In the genomic region with DNA sequence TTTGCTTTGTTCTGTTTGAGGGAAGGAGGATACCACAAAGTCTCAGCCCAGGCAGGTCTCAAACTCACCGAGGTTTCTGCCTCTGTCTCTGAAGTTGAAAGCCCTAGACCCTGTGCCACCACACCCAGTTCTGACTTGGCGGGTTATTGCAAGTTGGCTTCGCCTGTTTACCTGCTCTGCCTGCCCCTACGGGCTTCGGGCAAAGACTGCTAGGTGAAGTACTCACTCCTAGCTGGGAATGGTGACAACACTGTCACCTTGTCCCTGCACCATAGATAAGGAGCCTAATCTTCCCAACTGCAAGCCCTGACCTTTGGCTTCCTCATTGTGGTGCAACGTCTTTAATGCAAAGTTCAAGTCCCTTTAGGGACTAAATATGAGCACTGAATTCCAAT, we compare ENCODE assay signal across 8 mouse cellular contexts. TPM values are rescaled to one million over a fixed set of nuclear protein-coding genes. Genes with fewer than 3 reads are reported as not detected.
DNase-seq lines count a peak whose midpoint lies in the region; ATAC-seq lines count a peak whose summit lies in the region.

No protein-coding gene starts in this region.

- no peaks in the 10 kb centered on the region for H3K9me3 ChIP-seq in lung, embryonic 15.5 days
- H3K9me3 ChIP-seq in hindbrain, embryonic 13.5 days = no peaks in the 10 kb centered on the region
- no peaks in the 10 kb centered on the region for H3K9me3 ChIP-seq in midbrain, embryonic 15.5 days

- DNase-seq in lung, postnatal 4 days = no peak
- peak; percentile 56 for DNase-seq in c-Kit-negative CD71-positive TER-119-positive erythroid progenitor cells, embryonic 14.5 days (ENCODE audit: low read depth, low spot score)
- no peak for DNase-seq in layer of hippocampus, postnatal 14 days (ENCODE audit: low spot score in 2 of 2)
- DNase-seq in ovary, postnatal 10 days (ENCODE audit: low spot score) = no peak
- no peak for DNase-seq in layer of hippocampus, postnatal 25 days (ENCODE audit: extremely low spot score in 1 of 2, low spot score in 1 of 2)

- no peak overlapping the region for H3K27ac ChIP-seq in lung, embryonic 15.5 days
- no peak overlapping the region for H3K27ac ChIP-seq in hindbrain, embryonic 13.5 days
- no peak overlapping the region for H3K27ac ChIP-seq in midbrain, embryonic 15.5 days

- ATAC-seq in lung, embryonic 15.5 days (ENCODE audit: borderline replicate concordance, extremely low read depth, low FRiP score, low TSS enrichment) = 0 out of 2 replicates have a peak, but pooled peaks have one; percentile 25
- no peak for ATAC-seq in hindbrain, embryonic 13.5 days (ENCODE audit: low FRiP score)
- ATAC-seq in midbrain, embryonic 15.5 days (replicated peaks) = no peak; the same call in 1 of the 2 replicates

- H3K36me3 ChIP-seq in lung, embryonic 15.5 days = peaks cover 24% of the 10 kb centered on the region
- H3K36me3 ChIP-seq in hindbrain, embryonic 13.5 days = peaks cover 32% of the 10 kb centered on the region
- peaks cover 11% of the 10 kb centered on the region; the same call in 1 of the 2 replicates for H3K36me3 ChIP-seq in midbrain, embryonic 15.5 days (replicated peaks)

- H3K4me3 ChIP-seq in lung, embryonic 15.5 days = peak overlapping the region; percentile 46; the same call in 1 of the 2 replicates
- H3K4me3 ChIP-seq in hindbrain, embryonic 13.5 days = peak overlapping the region; percentile 47; the same call in 1 of the 2 replicates
- 0 out of 2 replicates have a peak overlapping the region, but pooled peaks have one; percentile 46 for H3K4me3 ChIP-seq in midbrain, embryonic 15.5 days

- WGBS in lung, embryonic 15.5 days = 48% methylated on average over 6 of the region's 6 CpGs
- 70% methylated on average over 6 of the region's 6 CpGs for WGBS in hindbrain, embryonic 13.5 days
- WGBS in midbrain, embryonic 15.5 days = 70% methylated on average over 6 of the region's 6 CpGs

- no peak overlapping the region for H3K9ac ChIP-seq in lung, embryonic 15.5 days
- no peak overlapping the region for H3K9ac ChIP-seq in hindbrain, embryonic 13.5 days
- 0 out of 2 replicates have a peak overlapping the region, but pooled peaks have one; percentile 49 for H3K9ac ChIP-seq in midbrain, embryonic 15.5 days

- peak overlapping the region; percentile 87 for H3K4me2 ChIP-seq in lung, embryonic 15.5 days
- H3K4me2 ChIP-seq in hindbrain, embryonic 13.5 days = peak overlapping the region; percentile 71; the same call in 1 of the 2 replicates
- H3K4me2 ChIP-seq in midbrain, embryonic 15.5 days = peak overlapping the region; percentile 66

- peaks cover 16% of the 10 kb centered on the region for H3K4me1 ChIP-seq in lung, embryonic 15.5 days
- peaks cover 26% of the 10 kb centered on the region for H3K4me1 ChIP-seq in hindbrain, embryonic 13.5 days (replicated peaks)
- peaks cover 20% of the 10 kb centered on the region for H3K4me1 ChIP-seq in midbrain, embryonic 15.5 days

- peaks cover 8% of the 10 kb centered on the region; the same call in 1 of the 2 replicates for H3K27me3 ChIP-seq in lung, embryonic 15.5 days
- 0 out of 2 replicates have a peak, but pooled peaks cover 8% of the 10 kb centered on the region for H3K27me3 ChIP-seq in hindbrain, embryonic 13.5 days
- no peaks in the 10 kb centered on the region for H3K27me3 ChIP-seq in midbrain, embryonic 15.5 days (replicated peaks)

RNA-seq across cellular contexts. Expression of a gene that starts 0.5 kb away (rescaled TPM):
- polyA plus RNA-seq in lung, embryonic 15.5 days (2015; fragmentation: Nextera tagmentation; extraction: Ambion mirVana) = 4.1 and 5.1 TPM in 2 replicates
- 15.7 and 20.4 TPM in 2 replicates for polyA plus RNA-seq in hindbrain, embryonic 13.5 days (2015; fragmentation: Nextera tagmentation; extraction: Ambion mirVana)
- 29.3 and 32.9 TPM in 2 replicates for polyA plus RNA-seq in midbrain, embryonic 15.5 days (2015; fragmentation: Nextera tagmentation; extraction: Ambion mirVana)
- 10 to 100 TPM; 39.0 to 42.3 TPM for total RNA-seq in layer of hippocampus, postnatal 14 days (2021)
- total RNA-seq in layer of hippocampus, postnatal 25 days (2021) = 10 to 100 TPM; 47.2 to 56.6 TPM

RNA-seq across cellular contexts. Expression of a gene that starts 5.3 kb away (rescaled TPM):
- 234 and 238 TPM in 2 replicates for polyA plus RNA-seq in lung, embryonic 15.5 days (2015; fragmentation: Nextera tagmentation; extraction: Ambion mirVana)
- 198 and 215 TPM in 2 replicates for polyA plus RNA-seq in hindbrain, embryonic 13.5 days (2015; fragmentation: Nextera tagmentation; extraction: Ambion mirVana)
- 150 and 184 TPM in 2 replicates for polyA plus RNA-seq in midbrain, embryonic 15.5 days (2015; fragmentation: Nextera tagmentation; extraction: Ambion mirVana)
- total RNA-seq in layer of hippocampus, postnatal 14 days (2021) = 10 to 100 TPM; 48.3 to 51.6 TPM
- total RNA-seq in layer of hippocampus, postnatal 25 days (2021) = 10 to 100 TPM; 47.9 to 55.6 TPM

RNA-seq across cellular contexts. Expression of a gene that starts 5.9 kb away (rescaled TPM):
- polyA plus RNA-seq in lung, embryonic 15.5 days (2015; fragmentation: Nextera tagmentation; extraction: Ambion mirVana) = 14.5 and 16.0 TPM in 2 replicates
- polyA plus RNA-seq in hindbrain, embryonic 13.5 days (2015; fragmentation: Nextera tagmentation; extraction: Ambion mirVana) = 18.8 and 20.8 TPM in 2 replicates
- polyA plus RNA-seq in midbrain, embryonic 15.5 days (2015; fragmentation: Nextera tagmentation; extraction: Ambion mirVana) = 23.0 and 24.2 TPM in 2 replicates
- total RNA-seq in layer of hippocampus, postnatal 14 days (2021) = 10 to 100 TPM; 34.6 to 37.0 TPM
- 10 to 100 TPM; 36.4 to 41.9 TPM for total RNA-seq in layer of hippocampus, postnatal 25 days (2021)

RNA-seq across cellular contexts. Expression of a gene that starts 7.6 kb away (rescaled TPM):
- 168 and 171 TPM in 2 replicates for polyA plus RNA-seq in lung, embryonic 15.5 days (2015; fragmentation: Nextera tagmentation; extraction: Ambion mirVana)
- 188 TPM in 2 replicates for polyA plus RNA-seq in hindbrain, embryonic 13.5 days (2015; fragmentation: Nextera tagmentation; extraction: Ambion mirVana)
- 215 and 217 TPM in 2 replicates for polyA plus RNA-seq in midbrain, embryonic 15.5 days (2015; fragmentation: Nextera tagmentation; extraction: Ambion mirVana)
- 10 to 100 TPM; 59.8 to 64.3 TPM for total RNA-seq in layer of hippocampus, postnatal 14 days (2021)
- total RNA-seq in layer of hippocampus, postnatal 25 days (2021) = 10 to 100 TPM; 49.3 to 56.6 TPM

RNA-seq across cellular contexts. Expression of a gene that starts 10.1 kb away (rescaled TPM):
- 3.3 and 3.7 TPM in 2 replicates for polyA plus RNA-seq in lung, embryonic 15.5 days (2015; fragmentation: Nextera tagmentation; extraction: Ambion mirVana)
- 0.40 and 0.54 TPM in 2 replicates for polyA plus RNA-seq in hindbrain, embryonic 13.5 days (2015; fragmentation: Nextera tagmentation; extraction: Ambion mirVana)
- 0.23 TPM in 1 of 2 replicates, not detected in the other for polyA plus RNA-seq in midbrain, embryonic 15.5 days (2015; fragmentation: Nextera tagmentation; extraction: Ambion mirVana)
- total RNA-seq in layer of hippocampus, postnatal 14 days (2021) = not detected
- total RNA-seq in layer of hippocampus, postnatal 25 days (2021) = not detected
